Mouse (Mus musculus): ENCODE data around the gene Htr1d.

Htr1d gene

DNA sequence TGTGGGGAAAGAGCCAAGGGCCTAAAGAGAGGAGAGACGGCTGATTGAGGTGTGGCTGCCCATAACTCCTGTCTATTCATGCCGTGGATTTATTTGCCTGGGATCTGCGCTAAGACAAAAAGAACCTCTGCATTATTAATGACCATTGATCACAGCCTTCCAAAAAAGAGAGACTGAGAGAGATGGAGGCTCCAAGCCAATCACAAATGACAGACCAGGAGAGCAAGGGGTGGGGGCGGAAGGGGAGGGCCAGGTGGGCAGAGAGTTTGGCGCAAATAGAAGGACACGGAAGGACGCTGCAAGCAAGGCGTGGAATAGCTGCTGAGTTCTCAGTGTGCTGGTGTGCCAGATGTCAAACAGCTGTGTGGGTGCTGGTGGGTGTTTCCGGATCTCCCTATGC lies at the start of gene Htr1d:
Htr1d (plus strand) TSS at position 301 of the 400 bp plus-strand sequence.
- DNase-seq (ENCODE audit: low spot score) = no peak

DNA sequence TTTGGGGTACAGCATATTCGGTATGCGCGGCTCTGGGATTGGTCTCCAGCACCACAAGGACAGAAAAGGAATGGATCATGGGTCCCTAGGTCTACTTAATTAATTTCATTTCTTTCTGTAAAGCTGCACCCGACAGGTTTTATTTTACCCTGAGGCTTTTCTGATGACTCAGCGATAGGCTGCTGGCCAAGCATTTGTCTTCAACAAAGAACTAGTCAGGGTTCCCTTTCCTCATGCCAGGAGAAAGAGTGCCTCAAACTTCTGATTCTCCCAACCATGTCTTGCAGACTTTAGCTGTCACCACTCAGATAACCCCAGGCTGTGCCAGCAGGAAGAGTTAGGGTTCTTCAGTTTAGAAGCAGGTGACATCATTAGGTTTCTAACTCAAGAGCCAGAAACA lies 46.3 kb upstream of the Htr1d start:
- no peak for DNase-seq (ENCODE audit: low spot score)

DNA sequence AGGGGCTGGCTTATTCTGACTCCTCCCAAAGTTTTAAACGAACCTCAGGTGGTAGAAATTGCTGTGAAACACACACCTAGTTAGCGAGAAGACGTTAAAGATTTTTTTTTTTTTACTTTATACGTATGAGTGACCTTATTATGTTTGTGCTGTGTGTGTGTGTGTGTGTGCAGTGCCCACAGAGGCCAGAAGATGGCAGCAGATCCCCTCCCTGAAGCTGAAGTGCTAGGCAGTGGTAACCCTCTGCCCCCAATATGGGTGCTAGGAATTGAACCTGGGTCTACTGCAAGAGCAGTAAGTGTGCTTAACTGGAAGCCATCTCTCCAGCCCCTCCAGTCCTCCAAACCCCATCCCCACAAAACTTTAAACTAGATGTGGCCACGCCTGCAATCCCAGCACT lies 40.3 kb upstream of the Htr1d start:
- no peak for DNase-seq (ENCODE audit: low spot score)

DNA sequence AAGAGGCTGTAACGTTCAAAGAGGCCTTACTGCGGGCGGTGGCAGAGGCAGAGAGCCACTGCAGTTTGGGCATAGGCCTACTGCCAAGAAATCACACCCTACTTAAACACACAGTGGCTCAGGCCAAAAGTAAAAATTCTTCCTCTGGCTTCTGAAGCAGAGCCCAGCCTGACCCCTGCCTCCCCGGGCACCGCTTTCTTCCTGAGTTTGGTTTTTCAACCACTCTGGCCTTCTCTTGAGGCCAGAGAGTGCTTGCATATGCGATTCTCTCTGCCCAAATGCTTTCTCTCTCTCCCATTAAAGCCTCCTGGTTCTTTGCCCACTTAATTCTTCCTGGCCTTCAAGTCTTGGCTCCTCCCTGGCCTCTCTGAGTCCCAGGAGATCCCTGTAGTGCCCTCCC lies 39.5 kb upstream of the Htr1d start:
- DNase-seq (ENCODE audit: low spot score) = no peak

DNA sequence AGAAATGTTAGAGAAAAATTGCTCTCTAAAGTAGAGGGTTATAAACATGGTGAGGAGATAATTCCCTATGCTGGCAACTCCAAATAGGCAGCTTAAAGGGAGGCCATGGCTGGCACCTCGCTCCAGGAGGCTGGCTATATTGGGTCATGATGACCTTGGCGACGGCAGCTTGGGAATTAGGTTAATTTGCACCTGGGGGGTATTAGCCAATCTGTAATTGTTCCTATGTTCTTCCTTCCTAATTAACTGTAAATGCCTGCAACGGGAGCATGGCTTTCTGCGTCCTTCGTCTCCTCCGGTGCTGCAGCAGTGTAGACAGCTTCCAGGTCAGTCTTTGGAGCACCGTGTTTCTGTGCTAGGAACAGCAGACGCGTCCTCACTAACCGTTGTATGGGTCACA lies 36.1 kb upstream of the Htr1d start:
- no peak for DNase-seq (ENCODE audit: low spot score)

DNA sequence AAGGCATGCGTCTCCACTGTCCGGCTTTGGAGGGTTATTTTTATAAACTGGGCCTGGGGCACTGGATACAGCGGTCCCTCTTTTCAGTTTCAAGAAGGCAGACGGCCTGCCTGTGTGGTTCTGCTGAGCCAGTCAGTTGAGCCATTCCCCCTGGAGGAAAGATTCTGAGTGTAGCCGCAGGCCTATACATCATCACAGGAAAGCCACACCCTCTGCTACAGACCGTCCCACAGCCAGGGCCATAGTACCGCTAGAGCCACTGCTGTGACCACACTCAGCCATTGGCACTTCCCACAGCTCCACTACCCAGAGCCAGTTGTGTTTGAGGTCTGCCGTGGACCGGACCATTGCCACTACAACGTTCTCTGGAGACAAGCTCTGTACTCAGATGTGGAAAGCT lies 21.5 kb upstream of the Htr1d start:
- DNase-seq (ENCODE audit: low spot score) = no peak

DNA sequence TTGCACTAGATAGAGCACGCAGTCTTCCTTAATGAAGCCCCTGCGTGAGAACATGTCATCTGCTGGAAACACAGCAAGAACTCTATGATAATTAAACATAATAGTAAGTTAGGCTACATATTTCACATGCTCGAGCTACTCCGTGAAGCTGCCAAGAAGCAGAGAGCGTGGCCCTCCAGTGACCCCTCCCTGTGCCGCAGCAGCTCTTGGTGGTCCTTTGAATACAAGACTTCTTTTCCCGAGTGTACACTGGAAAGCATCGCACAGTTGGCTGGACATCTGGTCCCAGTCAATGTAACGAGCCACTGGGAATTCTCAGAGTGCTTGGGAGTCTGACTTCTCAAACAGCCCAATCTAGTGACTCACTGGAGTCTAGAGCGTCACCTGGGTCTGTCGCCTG lies 15.5 kb upstream of the Htr1d start:
- DNase-seq (ENCODE audit: low spot score) = no peak

DNA sequence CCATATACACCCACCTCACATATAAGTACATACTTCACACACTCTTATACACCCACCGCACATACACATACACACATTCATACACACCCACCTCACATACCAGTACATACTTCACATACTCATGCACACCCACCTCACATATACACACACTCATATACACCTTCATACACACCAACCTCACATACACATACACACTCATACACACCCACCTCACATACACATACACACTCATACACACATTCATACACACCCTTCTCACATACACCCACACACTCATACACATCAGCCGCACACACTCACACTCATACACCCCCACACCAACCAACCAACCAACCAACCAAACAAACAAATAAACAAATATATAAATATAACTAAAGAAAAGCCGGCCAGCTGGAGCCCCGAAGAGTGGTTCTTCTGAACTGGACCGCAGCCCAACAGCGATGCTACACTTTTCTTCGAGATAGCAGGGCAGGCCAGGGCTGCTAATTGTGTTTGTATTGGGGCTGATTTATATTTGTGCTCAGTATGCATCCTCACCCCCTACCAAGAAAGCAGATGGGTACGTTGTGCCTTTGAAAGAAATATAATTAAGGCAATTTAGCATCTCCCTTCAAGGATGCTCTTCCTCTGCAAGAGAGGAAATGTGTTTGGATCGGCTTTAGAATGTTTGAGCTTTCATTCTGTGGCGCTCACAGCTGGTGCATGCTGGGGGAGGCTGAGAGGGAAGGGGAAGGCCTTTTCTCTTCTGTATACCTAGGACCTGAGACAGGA lies 11.1 kb upstream of the Htr1d start:
- DNase-seq (ENCODE audit: low spot score) = no peak

DNA sequence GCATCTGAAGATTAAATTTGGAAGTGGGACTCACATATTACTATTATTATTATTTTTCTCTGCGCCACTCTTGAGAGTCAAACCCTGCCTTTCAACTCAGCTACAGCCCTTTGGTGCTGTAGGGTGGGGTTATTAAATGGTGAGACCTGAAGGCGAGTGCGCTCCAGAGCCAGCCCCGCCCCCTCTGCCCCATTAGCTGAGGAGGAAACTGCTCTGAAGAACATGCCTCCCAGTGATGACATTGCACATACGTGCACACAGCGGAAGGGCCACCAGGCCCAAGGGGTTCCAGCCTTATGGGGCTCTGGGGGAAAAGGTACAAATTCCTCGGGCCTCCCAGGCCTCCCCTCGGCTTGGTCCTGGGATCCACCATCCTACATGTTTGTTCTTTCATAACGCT lies 7.8 kb upstream of the Htr1d start:
- DNase-seq (ENCODE audit: low spot score) = no peak

- no peak for DNase-seq (ENCODE audit: low spot score)
These were observed 4.4 kb upstream of the Htr1d start for GRCm38 (mm10) chr4:136418962-136419361.

- no peak for DNase-seq (ENCODE audit: low spot score)
These were observed 3.9 kb upstream of the Htr1d start for GRCm38 (mm10) chr4:136419386-136419785.

DNA sequence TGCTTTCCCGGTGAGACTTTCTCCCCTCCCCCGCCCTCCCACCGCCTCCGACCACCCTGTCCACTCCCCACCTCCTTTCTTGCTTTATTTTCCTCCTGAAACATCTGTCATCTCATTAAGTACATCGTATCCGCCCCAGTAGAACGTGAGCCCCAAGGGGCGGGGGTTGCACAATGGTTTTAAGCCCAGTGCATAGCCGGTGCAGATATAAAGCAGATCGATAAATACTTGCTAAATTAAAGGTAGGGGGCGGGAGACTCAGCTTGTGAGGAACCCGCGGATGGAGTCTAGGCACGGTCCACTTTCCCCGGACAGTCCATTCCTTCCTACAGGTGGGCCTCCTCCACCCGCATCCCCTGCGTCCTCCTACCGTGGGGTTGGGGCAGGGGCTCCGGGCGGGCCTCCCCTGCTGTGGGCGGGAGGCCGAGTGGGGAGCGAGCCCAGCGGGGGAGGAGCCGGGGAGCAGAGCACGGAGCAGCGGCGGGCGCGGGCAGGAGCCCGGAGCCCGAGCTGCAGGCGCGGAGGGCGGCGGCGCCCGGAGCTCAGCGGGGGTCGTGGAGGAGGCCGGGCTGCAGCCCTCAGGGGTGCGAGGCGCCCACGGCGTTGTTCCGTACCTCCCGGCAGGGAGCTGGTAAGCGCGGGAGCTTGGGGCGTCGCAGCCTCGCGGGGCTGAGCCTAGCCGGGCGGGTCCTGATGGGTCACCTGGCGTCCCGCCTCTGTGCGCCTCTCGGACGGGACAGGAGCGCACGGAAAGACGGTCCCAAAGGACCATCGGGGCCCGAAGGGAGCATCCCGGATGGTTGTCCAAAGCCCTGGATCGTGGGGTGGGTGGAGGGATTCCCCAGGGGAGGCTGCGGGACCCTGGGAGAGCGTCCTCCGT lies 1.0 kb downstream of the Htr1d start:
- DNase-seq (ENCODE audit: low spot score) = peak; percentile 50

DNA sequence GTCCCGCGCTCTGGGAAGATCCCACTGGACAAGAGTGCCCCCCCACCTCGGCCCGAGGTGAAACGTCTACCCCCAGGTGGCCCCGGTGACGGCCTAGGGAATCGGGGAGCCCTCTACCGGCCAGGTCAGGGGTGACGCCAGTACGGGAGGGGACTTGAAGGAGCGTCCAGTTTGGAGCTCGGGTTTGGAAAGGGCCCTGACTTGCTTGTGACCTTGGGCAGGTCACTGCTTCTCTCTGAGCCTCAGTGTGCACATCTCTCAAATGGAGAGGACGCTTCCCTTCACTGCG lies 1.6 kb downstream of the Htr1d start:
- peak; percentile 64 for DNase-seq (ENCODE audit: low spot score)

GRCm38 (mm10) chr4:136430609-136431375 lies 7.5 kb downstream of the Htr1d start:
- DNase-seq (ENCODE audit: low spot score) = no peak

- DNase-seq (ENCODE audit: low spot score) = peak; percentile 81
These were observed 8.0 kb downstream of the Htr1d start for GRCm38 (mm10) chr4:136431376-136431693.

- DNase-seq (ENCODE audit: low spot score) = no peak
These were observed 10.7 kb downstream of the Htr1d start for GRCm38 (mm10) chr4:136434029-136434428.

GRCm38 (mm10) chr4:136439106-136439505 lies 15.8 kb downstream of the Htr1d start:
- DNase-seq (ENCODE audit: low spot score) = no peak

DNA sequence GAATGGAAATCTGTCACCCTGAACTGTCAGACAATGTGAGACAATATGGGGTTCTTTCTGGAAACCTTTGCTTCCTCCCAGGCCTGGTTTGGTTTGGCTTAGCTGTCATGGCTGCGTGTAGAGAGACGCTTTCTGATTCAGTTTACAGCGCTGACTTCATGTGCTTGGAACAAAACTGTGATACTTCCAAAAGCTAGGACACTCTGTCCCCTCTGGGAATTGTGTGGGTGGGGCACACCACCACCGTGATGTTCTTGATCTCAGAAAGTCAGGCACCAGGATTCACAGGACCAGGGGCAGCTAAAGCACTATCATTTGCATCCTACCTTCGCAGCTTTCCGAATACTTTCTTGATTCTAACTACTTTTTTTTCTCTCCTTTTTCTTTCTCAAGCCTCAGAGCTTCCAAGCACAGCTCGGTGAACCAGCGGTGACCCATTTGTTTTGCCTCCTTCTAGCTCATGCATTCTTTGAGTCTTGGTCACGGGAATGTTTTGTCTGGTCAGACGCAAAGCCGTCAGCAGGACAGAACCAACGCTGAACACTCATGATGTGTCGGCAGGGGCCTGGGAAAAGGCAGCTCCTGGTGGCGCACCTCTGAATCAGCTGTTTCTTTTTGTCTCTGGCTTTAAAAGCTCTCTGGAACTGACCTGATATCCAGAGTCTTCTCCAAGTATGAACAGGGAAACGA lies 18.2 kb downstream of the Htr1d start:
- DNase-seq (ENCODE audit: low spot score) = no peak

DNA sequence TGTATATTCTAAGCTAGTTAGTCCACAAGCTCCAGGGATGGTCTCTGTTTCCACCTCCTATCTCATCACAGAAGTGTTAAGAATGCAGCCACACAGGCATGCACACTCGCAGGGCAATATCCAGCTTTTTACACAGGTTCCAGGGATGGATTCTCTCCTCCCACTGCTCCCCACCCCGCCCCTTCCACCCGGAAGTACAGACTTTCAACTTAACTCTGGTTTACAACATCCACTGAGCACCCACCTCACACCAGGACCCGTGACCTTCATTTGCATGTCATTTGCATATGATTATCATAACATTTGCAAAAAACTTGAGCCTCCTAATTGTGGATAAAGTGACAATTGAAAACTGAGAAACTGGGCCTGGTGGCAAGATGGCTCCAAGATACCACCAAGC lies 21.2 kb downstream of the Htr1d start:
- DNase-seq (ENCODE audit: low spot score) = no peak

- no peak for DNase-seq (ENCODE audit: low spot score)
These were observed 26.5 kb downstream of the Htr1d start for GRCm38 (mm10) chr4:136449795-136450194.

DNA sequence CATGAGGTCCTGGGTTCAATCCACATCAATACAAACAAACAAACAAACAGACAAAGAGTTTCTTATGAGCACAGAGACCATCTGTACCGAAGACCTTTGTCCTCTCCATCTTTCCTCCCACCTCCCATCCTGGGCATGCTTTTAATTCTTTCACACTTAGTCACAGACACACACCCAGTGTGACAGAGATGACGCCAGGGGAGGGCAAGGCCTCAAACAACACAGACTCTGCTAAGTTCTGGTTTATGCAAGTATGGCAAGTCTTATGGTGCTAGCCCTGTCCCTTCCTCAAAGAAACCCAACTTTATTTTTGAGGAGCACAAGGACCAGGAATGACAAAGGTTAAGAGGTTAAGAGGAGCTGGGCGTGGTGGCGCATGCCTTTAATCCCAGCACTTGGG lies 26.9 kb downstream of the Htr1d start:
- DNase-seq (ENCODE audit: low spot score) = no peak

GRCm38 (mm10) chr4:136451564-136451963 lies 28.2 kb downstream of the Htr1d start:
- no peak for DNase-seq (ENCODE audit: low spot score)
